Mouse (Mus musculus) embryonic facial prominence, embryonic 13.5 days (tissue): ENCODE measurements around the gene Dkkl1. TPM values are rescaled to one million over a fixed set of nuclear protein-coding genes. Genes with fewer than 3 reads are reported as not detected.

Experiments
- ATAC-seq: fragments of 200-750 bp; cut with Nextera tagmentation; 2 replicates; pipeline ENCODE4 v1.8.0; 2017; ENCODE audit warnings: low read depth; ENCODE audit not compliant: insufficient number of reproducible peaks, insufficient read depth, low FRiP score, low TSS enrichment
- H3K27ac ChIP-seq: fragments of 300-500 bp; sonication (generic); 2 replicates; pipeline ENCODE4 v1.5.1; 2015; ENCODE audit warnings: moderate library complexity, mild to moderate bottlenecking, inconsistent platforms
- H3K27me3 ChIP-seq: fragments of 300-500 bp; sonication (generic); 2 replicates; pipeline ENCODE4 v1.6.1; 2015; ENCODE audit warnings: mild to moderate bottlenecking, inconsistent platforms
- H3K36me3 ChIP-seq: fragments of 300-500 bp; sonication (generic); 2 replicates; pipeline ENCODE4 v1.6.1; 2015; ENCODE audit warnings: mild to moderate bottlenecking, inconsistent platforms
- H3K4me1 ChIP-seq: fragments of 300-500 bp; sonication (generic); 2 replicates; pipeline ENCODE4 v1.6.1; 2015; ENCODE audit warnings: inconsistent platforms
- H3K4me2 ChIP-seq: fragments of 300-500 bp; sonication (generic); 2 replicates; pipeline ENCODE4 v1.6.1; 2015; ENCODE audit warnings: moderate library complexity, mild to moderate bottlenecking, inconsistent platforms
- H3K4me3 ChIP-seq: fragments of 300-500 bp; sonication (generic); 2 replicates; pipeline ENCODE4 v1.5.1; 2015; ENCODE audit warnings: mild to moderate bottlenecking, inconsistent platforms
- H3K9ac ChIP-seq: fragments of 300-500 bp; sonication (generic); 2 replicates; pipeline ENCODE4 v1.6.1; 2015; ENCODE audit warnings: mild to moderate bottlenecking, inconsistent platforms
- H3K9me3 ChIP-seq: fragments of 300-500 bp; sonication (generic); 2 replicates; pipeline ENCODE4 v1.6.1; 2016; ENCODE audit warnings: inconsistent platforms
- WGBS: fragments of 180-500 bp; shearing (Covaris S2); methylation state at CpG from one replicate; pipeline ENCODE4 v1.1.7; 2015; ENCODE audit warnings: mixed read lengths; 5-methylcytosine and 5-hydroxymethylcytosine counted together
- polyA plus RNA-seq: library from polyadenylated mRNA; unstranded; fragments of >200 nt; fragmentation: Nextera tagmentation; extraction: Ambion mirVana; gene quantifications from 2 replicates; pipeline ENCODE4 v1.2.1, GENCODE M21; 2015

The Dkkl1 gene
- polyA plus RNA-seq, 1 experiment from 2014 or later: 3.0 TPM

- no peak overlapping the region for H3K4me3 ChIP-seq
- H3K36me3 ChIP-seq: peaks cover 10% of the 10 kb centered on the region
- peaks cover 19% of the 10 kb centered on the region for H3K27me3 ChIP-seq
- no peak overlapping the region for H3K9ac ChIP-seq
- peaks cover 35% of the 10 kb centered on the region for H3K4me1 ChIP-seq
- 75% methylated on average over 17 of the region's 17 CpGs for WGBS
- no peak for ATAC-seq
- no peaks in the 10 kb centered on the region for H3K9me3 ChIP-seq
- no peak overlapping the region for H3K4me2 ChIP-seq
- H3K27ac ChIP-seq: no peak overlapping the region
Observed at GRCm38 (mm10) chr7:45237747-45238699, 26.1 kb upstream of the Dkkl1 start.

GRCm38 (mm10) chr7:45235656-45236180, 23.8 kb upstream of the Dkkl1 start:
- H3K4me1 ChIP-seq: peaks cover 41% of the 10 kb centered on the region
- H3K36me3 ChIP-seq: peaks cover 33% of the 10 kb centered on the region
- H3K27me3 ChIP-seq: peaks cover 15% of the 10 kb centered on the region
- peak overlapping the region; percentile 33 for H3K4me3 ChIP-seq
- peak overlapping the region; percentile 66; the same call in 1 of the 2 replicates for H3K27ac ChIP-seq
- H3K4me2 ChIP-seq: peak overlapping the region; percentile 58
- 26% methylated on average over 17 of the region's 17 CpGs for WGBS
- peak overlapping the region; percentile 62 for H3K9ac ChIP-seq
- no peak for ATAC-seq
- no peaks in the 10 kb centered on the region for H3K9me3 ChIP-seq

GRCm38 (mm10) chr7:45234922-45235571, 23.1 kb upstream of the Dkkl1 start:
- H3K4me3 ChIP-seq: peak overlapping the region; percentile 33
- H3K36me3 ChIP-seq: peaks cover 33% of the 10 kb centered on the region
- 4% methylated on average over 21 of the region's 21 CpGs for WGBS
- peaks cover 11% of the 10 kb centered on the region for H3K27me3 ChIP-seq
- H3K27ac ChIP-seq: peak overlapping the region; percentile 66; the same call in 1 of the 2 replicates
- peak overlapping the region; percentile 58 for H3K4me2 ChIP-seq
- no peaks in the 10 kb centered on the region for H3K9me3 ChIP-seq
- ATAC-seq: peak; percentile 67
- H3K9ac ChIP-seq: peak overlapping the region; percentile 62
- peaks cover 38% of the 10 kb centered on the region for H3K4me1 ChIP-seq

GRCm38 (mm10) chr7:45234333-45234841, 22.4 kb upstream of the Dkkl1 start:
- H3K27ac ChIP-seq: peak overlapping the region; percentile 56
- 0 out of 2 replicates have a peak overlapping the region, but pooled peaks have one; percentile 54 for H3K9ac ChIP-seq
- H3K4me1 ChIP-seq: peaks cover 38% of the 10 kb centered on the region
- peaks cover 8% of the 10 kb centered on the region for H3K27me3 ChIP-seq
- 13% methylated on average over 29 of the region's 29 CpGs for WGBS
- ATAC-seq: 0 out of 2 replicates have a peak, but pooled peaks have one; percentile 13
- peak overlapping the region; percentile 58 for H3K4me2 ChIP-seq
- H3K9me3 ChIP-seq: no peaks in the 10 kb centered on the region
- peaks cover 39% of the 10 kb centered on the region for H3K36me3 ChIP-seq
- H3K4me3 ChIP-seq: peak overlapping the region; percentile 33

GRCm38 (mm10) chr7:45233580-45234332, 21.8 kb upstream of the Dkkl1 start:
- H3K4me3 ChIP-seq: no peak overlapping the region

GRCm38 (mm10) chr7:45232716-45233465, 20.9 kb upstream of the Dkkl1 start:
- Histone ChIP-seq H3K4me3 (no peak overlapping the region), H3K4me1 (peaks cover 38% of the 10 kb centered on the region), H3K36me3 (peaks cover 54% of the 10 kb centered on the region), H3K9me3 (no peaks in the 10 kb centered on the region), H3K27me3 (no peaks in the 10 kb centered on the region), H3K27ac (no peak overlapping the region), H3K9ac (0 out of 2 replicates have a peak overlapping the region, but pooled peaks have one; percentile 36), H3K4me2 (no peak overlapping the region)
- no peak for ATAC-seq
- WGBS: 69% methylated on average over 13 of the region's 13 CpGs

More at GRCm38 (mm10) chr7:45233580-45234332, 21.8 kb upstream of the Dkkl1 start:
- Histone ChIP-seq H3K27me3 (peaks cover 2% of the 10 kb centered on the region; the same call in 1 of the 2 replicates), H3K27ac (peak overlapping the region; percentile 56), H3K4me2 (peak overlapping the region; percentile 58), H3K4me1 (peaks cover 38% of the 10 kb centered on the region), H3K36me3 (peaks cover 45% of the 10 kb centered on the region), H3K9me3 (no peaks in the 10 kb centered on the region), H3K9ac (0 out of 2 replicates have a peak overlapping the region, but pooled peaks have one; percentile 54)
- ATAC-seq: no peak
- 32% methylated on average over 20 of the region's 20 CpGs for WGBS

GRCm38 (mm10) chr7:45231941-45232340, 20.0 kb upstream of the Dkkl1 start:
- H3K9me3 ChIP-seq: no peaks in the 10 kb centered on the region
- WGBS: 86% methylated on average over 11 of the region's 11 CpGs
- no peak overlapping the region for H3K4me3 ChIP-seq
- no peak overlapping the region for H3K27ac ChIP-seq
- no peaks in the 10 kb centered on the region for H3K27me3 ChIP-seq
- no peak overlapping the region for H3K4me2 ChIP-seq
- ATAC-seq: no peak
- peaks cover 61% of the 10 kb centered on the region for H3K36me3 ChIP-seq
- H3K9ac ChIP-seq: no peak overlapping the region
- peaks cover 38% of the 10 kb centered on the region for H3K4me1 ChIP-seq

- ATAC-seq: no peak
- Histone ChIP-seq H3K4me1 (peaks cover 38% of the 10 kb centered on the region), H3K9me3 (no peaks in the 10 kb centered on the region), H3K9ac (no peak overlapping the region), H3K36me3 (peaks cover 68% of the 10 kb centered on the region), H3K4me3 (no peak overlapping the region), H3K27me3 (no peaks in the 10 kb centered on the region), H3K4me2 (no peak overlapping the region), H3K27ac (no peak overlapping the region)
- 91% methylated on average over 12 of the region's 12 CpGs for WGBS
Observed at GRCm38 (mm10) chr7:45231192-45231591, 19.2 kb upstream of the Dkkl1 start.

GRCm38 (mm10) chr7:45229459-45230203, 17.7 kb upstream of the Dkkl1 start:
- no peaks in the 10 kb centered on the region for H3K27me3 ChIP-seq
- WGBS: 89% methylated on average over 7 of the region's 7 CpGs
- H3K4me3 ChIP-seq: no peak overlapping the region; the same call in 1 of the 2 replicates
- ATAC-seq: no peak
- no peaks in the 10 kb centered on the region for H3K9me3 ChIP-seq
- peaks cover 84% of the 10 kb centered on the region for H3K36me3 ChIP-seq
- H3K9ac ChIP-seq: no peak overlapping the region
- H3K27ac ChIP-seq: no peak overlapping the region
- no peak overlapping the region for H3K4me2 ChIP-seq
- peaks cover 27% of the 10 kb centered on the region for H3K4me1 ChIP-seq

- ATAC-seq: no peak
- Histone ChIP-seq H3K27me3 (no peaks in the 10 kb centered on the region), H3K9ac (no peak overlapping the region), H3K4me2 (no peak overlapping the region), H3K27ac (no peak overlapping the region), H3K4me3 (no peak overlapping the region), H3K4me1 (peaks cover 21% of the 10 kb centered on the region), H3K36me3 (peaks cover 88% of the 10 kb centered on the region), H3K9me3 (no peaks in the 10 kb centered on the region)
- 93% methylated on average over 8 of the region's 8 CpGs for WGBS
Observed at GRCm38 (mm10) chr7:45229046-45229445, 17.1 kb upstream of the Dkkl1 start.
